Mouse (Mus musculus) embryonic stem cell, embryonic (primary cell): Measurements from ENCODE around the gene Nfe2.

Source experiments
- CTCF ChIA-PET, 4 experiments: fragments of 300-600 bp in 2 of 4; fragments of 350-600 bp in 2 of 4; sonication (Branson Sonifier 250); formaldehyde crosslinking; loops; one replicate each; lab custom pipeline; 2022; ENCODE audit warnings: inconsistent platforms in 2 of 4; lab: Charles Lee
- POLR2A ChIA-PET, 4 experiments: fragments of 300-600 bp in 2 of 4; fragments of 350-600 bp in 2 of 4; sonication (Branson Sonifier 250); formaldehyde crosslinking; loops; one replicate each; lab custom pipeline; 2022; ENCODE audit warnings: antibody characterized with exemption in 4 of 4, inconsistent platforms in 1 of 4; lab: Charles Lee

The Nfe2 gene

DNA sequence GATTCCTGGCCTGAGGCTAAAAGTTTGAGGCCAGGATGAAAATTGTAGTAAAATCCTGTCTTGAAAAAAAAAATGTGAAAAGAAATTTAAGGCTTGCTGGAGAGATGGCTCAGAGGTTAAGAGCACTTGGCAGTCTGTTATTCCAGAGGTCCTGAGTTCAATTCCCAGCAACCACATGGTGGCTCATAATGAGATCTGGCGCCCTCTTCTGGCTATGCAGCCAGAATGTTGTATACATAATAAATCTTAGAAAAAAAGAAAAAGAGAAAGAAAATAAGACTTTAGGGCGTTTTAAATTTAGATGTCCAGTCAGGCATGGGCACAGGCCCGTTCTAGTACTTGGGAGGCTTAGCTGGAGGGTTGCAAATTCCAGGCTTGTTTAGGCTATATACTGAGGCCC is 21.5 kb upstream of the Nfe2 start:
- POLR2A ChIA-PET, result interaction anchor here in 2 of 4 experiments (0.5 to 14.6 kb wide), 11 partner anchors 7 to 359 kb away, joined by 3 to 211 read pairs (median 5); partner anchors contain the start of genes Cbx5 (in 2 of the 2), Copz1 (in 1 of the 2), Gpr84 (in 1 of the 2) and Hnrnpa1 (in 1 of the 2)
- CTCF ChIA-PET, result interaction anchor here (0.7 to 8.3 kb wide), 21 partner anchors 7 to 102 kb away, joined by 3 to 126 read pairs (median 5); partner anchors contain the start of genes Copz1 (in 1 of the 4) and Gpr84 (in 1 of the 4)

DNA sequence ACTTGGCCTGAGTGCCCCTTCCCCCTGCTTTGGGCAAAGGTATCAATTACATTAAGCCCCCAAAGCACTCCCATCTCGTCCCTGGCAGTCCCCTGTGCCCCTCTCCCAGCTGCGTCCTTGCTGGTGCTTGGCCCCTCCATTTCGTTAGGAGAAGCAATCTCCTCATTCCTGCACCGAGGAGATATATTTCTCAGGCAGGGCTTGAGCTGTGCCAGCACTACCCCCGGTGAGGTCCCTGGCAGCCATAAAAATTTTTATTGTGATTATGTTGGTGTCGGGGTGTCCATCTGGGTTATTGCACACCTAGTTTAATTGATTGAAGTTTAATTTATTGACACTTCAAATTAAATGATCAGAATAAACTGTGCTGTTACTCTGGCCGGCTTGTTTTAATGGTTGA is 19.7 kb upstream of the Nfe2 start:
- POLR2A ChIA-PET, result interaction anchor here in 3 of 4 experiments (0.5 to 14.6 kb wide), 11 partner anchors 25 to 246 kb away, joined by 3 to 211 read pairs (median 4); partner anchors contain the start of genes Cbx5 (in 2 of the 3), Gpr84 (in 1 of the 3) and Hnrnpa1 (in 1 of the 3)
- CTCF ChIA-PET, result interaction anchor here in 1 of 4 experiments (0.7 to 2.1 kb wide), 4 partner anchors 15 to 92 kb away, joined by 3 to 7 read pairs (median 4); no protein-coding TSS in a partner anchor

DNA sequence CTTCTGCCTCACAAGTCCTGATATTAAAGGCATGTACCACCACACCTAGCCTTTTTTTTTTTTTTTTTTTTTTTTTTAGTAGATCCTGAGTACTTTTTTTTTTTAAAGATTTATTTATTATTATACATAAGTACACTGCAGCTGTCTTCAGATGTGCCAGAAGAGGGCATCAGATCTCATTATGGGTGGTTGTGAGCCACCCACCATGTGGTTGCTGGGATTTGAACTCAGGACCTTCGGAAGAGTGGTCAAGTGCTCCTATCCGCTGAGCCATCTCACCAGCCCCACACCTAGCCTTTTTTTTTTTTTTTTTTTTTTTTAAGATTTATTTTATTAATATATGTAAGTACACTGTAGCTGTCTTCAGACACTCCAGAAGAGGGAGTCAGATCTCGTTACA is 17.7 kb upstream of the Nfe2 start:
- CTCF ChIA-PET, result interaction anchor here (0.6 to 1.3 kb wide), 9 partner anchors 9 to 512 kb away, joined by 3 to 17 read pairs (median 3); no protein-coding TSS in a partner anchor
- POLR2A ChIA-PET, result interaction anchor here in 3 of 4 experiments (0.6 to 3.8 kb wide), 3 partner anchors 28 to 44 kb away, joined by 5 to 27 read pairs (median 6); no protein-coding TSS in a partner anchor

DNA sequence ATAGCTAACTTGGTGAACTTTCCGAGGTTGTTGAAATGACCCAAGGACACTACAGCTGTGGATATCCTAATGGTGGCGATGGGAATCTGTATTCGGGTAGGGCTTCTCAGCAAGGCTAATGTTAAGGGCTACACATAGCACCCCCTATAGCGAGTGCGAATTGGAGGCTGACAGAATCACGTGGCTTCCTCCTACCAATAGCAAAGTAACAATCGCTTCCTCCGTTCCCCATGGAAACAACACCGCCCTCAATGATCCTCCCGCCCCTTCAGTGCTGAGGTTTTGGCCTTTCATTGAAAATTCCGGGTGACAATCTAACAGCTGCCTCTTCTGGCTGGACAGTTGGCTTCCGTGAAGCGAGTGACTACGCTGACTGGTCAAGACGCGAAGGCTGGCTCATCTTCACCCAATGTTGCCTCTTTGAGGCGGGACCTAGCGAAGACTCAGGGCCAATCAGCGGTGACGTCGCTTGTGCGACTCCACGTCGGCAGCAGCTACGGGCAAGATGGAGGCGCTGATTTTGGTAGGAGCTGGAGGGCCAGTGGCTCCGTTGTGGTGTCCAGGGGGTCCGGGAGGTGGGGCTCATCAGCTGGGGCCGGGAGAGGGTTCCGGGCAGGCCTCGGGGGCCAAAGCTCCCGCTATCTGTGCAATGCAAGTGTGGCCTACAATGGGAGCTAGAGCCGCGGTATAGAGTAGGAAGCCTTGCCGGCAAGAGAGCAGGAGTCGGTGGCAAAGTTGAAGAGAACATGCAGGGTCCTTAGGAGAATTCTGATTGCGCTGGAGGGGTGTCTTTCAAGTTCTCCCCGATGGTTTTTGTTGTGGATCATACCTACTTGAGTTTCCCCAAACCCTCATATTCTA is 14.4 kb upstream of the Nfe2 start, which contains the start of gene Copz1:
Copz1 (plus strand) TSS at position 296 of the 861 bp plus-strand sequence.
- CTCF ChIA-PET, result interaction anchor here (0.5 to 4.3 kb wide), 48 partner anchors 8 to 607 kb away, joined by 3 to 88 read pairs (median 5); partner anchors contain the start of genes Cbx5 (in 1 of the 4), Gpr84 (in 1 of the 4) and Nfe2 (in 1 of the 4)
- POLR2A ChIA-PET, result interaction anchor here (0.5 to 9.6 kb wide), 89 partner anchors 8 to 1026 kb away, joined by 3 to 243 read pairs (median 5); partner anchors contain the start of genes Cbx5 (in 3 of the 4), Hnrnpa1 (in 3 of the 4), Nfe2 (in 2 of the 4) and Gpr84 (in 1 of the 4)

DNA sequence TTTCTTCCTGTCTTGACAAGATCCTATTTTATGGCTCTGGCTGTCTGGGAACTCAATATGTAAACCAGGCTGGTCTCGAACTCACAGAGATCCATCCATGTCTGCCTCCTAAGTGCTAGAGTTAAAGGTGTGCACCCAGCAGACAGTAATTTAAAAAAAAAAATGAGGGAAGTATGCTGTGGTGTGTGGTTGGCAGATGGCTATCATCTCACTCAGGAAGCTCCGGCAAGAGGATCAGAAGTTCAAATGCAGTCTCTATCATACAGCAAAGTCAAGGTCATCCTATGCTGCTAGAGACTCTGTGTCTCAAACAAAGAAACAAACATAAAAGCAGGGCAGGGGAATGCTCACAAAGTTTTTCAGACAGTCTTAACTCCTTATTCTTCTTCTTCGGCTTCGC is 10.7 kb upstream of the Nfe2 start:
- ChIA-PET CTCF (interaction anchor here in 2 of 4 experiments (0.6 to 1.8 kb wide), 4 partner anchors 15 to 83 kb away, joined by 3 to 5 read pairs (median 4); no protein-coding TSS in a partner anchor), POLR2A (interaction anchor here in 2 of 4 experiments (0.6 to 9.6 kb wide), 4 partner anchors 16 to 753 kb away, joined by 3 to 243 read pairs (median 69); no protein-coding TSS in a partner anchor)

DNA sequence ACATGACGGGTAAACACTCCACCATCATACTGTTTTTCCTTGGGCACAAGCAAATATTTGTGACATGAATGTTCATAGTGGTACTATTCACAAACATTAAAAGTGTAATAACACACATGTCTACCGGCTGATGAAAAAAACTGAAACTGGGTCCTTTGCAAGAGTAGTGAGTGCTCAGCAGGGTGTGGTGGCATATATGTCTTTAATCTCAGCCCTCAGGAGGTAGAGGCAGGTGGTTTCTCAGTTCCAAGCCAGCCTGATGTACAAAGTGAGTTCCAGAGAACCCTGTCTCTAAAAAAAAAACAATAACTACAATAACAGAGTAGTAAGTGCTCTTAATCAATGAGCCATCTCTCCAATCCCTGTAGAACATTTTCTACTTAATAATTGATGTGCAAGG is 6.6 kb upstream of the Nfe2 start:
- ChIA-PET POLR2A (interaction anchor here in 1 of 4 experiments (1.0 kb wide), 1 partner anchor 16 kb away, joined by 3 read pairs; no protein-coding TSS in a partner anchor), CTCF (no interaction called here)

DNA sequence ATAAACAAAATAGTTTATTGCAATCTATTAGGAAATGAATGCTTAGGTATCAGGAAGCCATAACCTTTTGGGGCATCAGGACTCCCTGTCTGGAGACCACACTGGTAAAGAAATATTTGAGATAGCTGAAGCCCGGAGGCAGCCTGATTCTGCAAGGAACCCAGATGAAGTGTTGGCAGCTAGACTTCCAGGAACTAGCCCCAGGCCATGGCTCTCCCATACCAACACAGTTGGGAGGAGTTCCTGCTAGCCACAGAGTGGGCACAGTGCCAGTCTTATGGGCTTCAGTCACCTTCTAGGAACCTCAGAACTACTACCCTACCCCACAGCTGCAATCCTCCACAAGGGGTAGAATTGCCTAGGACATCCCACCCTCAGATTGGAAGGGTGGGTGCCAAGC is 1.8 kb upstream of the Nfe2 start:
- ChIA-PET POLR2A (interaction anchor here in 3 of 4 experiments (0.6 to 4.9 kb wide), 10 partner anchors 9 to 64 kb away, joined by 3 to 62 read pairs (median 4); partner anchors contain the start of gene Copz1 (in 1 of the 3)), CTCF (interaction anchor here in 2 of 4 experiments (0.6 to 1.3 kb wide), 6 partner anchors 12 to 36 kb away, joined by 3 to 8 read pairs (median 4); partner anchors contain the start of gene Copz1 (in 1 of the 2))

DNA sequence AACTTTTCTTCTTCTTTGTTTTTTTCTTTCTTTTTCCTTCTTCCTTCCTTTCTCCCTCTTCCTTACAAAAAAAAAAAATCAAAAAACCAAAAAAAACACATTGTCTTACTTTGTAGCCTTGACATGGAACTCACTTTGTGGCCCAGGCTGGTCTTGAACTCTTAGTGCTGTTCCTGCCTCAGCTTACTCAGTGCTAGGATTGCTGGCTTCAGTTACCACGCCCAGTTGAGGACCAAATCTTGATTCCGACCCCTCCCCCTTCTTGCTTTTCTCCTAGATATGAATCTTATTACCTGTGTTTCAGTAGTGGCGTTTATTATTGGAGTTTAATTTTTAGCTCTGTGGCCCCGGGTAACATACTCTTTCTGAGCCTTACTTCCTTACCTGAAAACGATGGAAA is 959 bp upstream of the Nfe2 start:
- ChIA-PET POLR2A (interaction anchor here (0.6 to 4.9 kb wide), 15 partner anchors 8 to 69 kb away, joined by 3 to 62 read pairs (median 4); partner anchors contain the start of gene Copz1 (in 2 of the 4)), CTCF (interaction anchor here in 3 of 4 experiments (0.8 to 1.7 kb wide), 5 partner anchors 13 to 68 kb away, joined by 3 to 8 read pairs (median 5); partner anchors contain the start of gene Copz1 (in 1 of the 3))

DNA sequence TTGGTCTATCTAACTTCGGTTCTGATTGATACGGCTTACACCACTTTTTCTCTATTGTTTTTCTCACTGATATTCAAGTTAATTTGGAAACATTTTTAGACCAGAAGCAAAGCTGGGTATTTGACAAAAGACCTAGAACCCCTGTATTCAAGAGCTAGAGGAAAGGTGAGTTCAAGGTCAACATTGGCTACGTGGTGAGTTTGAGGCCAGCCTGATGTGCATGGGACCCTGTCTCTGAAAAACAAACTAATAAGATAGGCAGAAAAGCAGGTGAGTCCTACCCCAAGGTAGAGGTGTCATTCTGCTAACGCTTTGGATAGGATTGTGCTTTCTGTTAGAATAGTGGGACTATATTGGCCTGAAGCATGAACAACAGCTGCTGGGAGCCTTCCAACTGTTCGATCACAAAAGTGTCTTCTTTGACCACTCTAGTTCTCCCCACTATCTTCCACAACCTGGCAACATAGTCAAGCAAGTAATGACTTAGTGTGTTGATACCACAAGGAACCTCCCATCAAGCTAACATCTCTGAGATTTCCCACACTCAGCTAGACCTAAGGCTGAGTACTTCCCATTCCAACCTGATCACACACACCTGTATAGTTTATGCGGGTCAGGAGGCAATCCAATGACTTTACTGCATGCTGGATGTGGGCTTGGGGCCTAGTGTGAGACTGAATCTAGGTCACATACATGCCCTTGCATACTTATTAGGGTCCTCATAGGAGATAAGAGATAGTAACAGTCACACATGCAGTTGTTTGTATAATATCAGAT is 1.8 kb downstream of the Nfe2 start:
- CTCF ChIA-PET, result interaction anchor here in 2 of 4 experiments (1.1 to 2.4 kb wide), 3 partner anchors 16 to 63 kb away, joined by 4 to 9 read pairs (median 5); partner anchors contain the start of genes Cbx5 (in 1 of the 2) and Copz1 (in 1 of the 2)
- POLR2A ChIA-PET, result interaction anchor here in 3 of 4 experiments (0.7 to 10.4 kb wide), 11 partner anchors 9 to 79 kb away, joined by 3 to 145 read pairs (median 10); partner anchors contain the start of genes Cbx5 (in 2 of the 3), Copz1 (in 2 of the 3) and Hnrnpa1 (in 2 of the 3)

DNA sequence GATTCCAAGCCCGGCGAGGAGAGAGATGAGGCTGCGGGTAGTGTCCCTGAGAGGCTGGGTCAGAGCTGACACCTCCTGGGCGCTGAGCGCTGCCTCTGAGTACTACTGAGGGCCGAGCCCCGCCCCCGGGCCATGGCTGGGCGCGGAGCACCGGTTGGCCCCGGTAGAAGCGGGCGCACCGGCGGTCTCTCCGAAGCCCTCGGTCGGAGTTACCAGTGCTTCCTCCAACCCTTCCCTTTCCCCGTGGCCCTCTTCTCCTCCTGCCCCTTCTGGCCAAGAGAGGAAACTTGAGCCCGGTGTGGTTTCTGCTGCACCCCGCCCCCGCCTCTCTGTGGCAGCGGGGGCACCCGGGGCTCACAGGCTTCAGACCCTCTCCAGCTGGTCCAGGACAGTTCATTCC is 3.0 kb downstream of the Nfe2 start:
- ChIA-PET POLR2A (interaction anchor here (0.5 to 10.4 kb wide), 17 partner anchors 8 to 584 kb away, joined by 3 to 145 read pairs (median 4); partner anchors contain the start of genes Cbx5 (in 2 of the 4), Copz1 (in 2 of the 4) and Hnrnpa1 (in 2 of the 4)), CTCF (interaction anchor here in 3 of 4 experiments (0.6 to 2.4 kb wide), 9 partner anchors 16 to 69 kb away, joined by 3 to 9 read pairs (median 3); partner anchors contain the start of genes Cbx5 (in 1 of the 3) and Copz1 (in 1 of the 3))

DNA sequence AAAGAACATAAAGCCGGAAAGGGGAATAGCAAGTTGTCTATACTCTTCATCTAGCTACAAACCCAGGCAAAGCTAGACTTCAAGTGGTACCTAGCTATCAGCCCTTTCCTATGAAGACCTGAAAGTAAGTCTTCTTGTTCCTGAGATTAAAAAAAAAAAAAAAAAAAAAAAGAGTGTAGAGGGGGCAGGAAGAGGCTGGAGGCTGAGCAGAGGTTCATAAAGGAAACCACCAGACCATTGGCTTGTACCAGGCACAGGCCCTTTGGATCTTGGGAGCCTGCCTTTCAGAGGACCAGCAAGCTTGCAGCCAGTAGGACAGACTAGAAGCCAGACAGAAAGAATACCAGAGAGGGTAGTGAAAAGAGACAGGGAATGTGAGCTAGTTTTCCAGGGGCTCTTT is 4.9 kb downstream of the Nfe2 start:
- POLR2A ChIA-PET, result interaction anchor here in 3 of 4 experiments (0.7 to 12.3 kb wide), 17 partner anchors 8 to 1041 kb away, joined by 3 to 243 read pairs (median 5); partner anchors contain the start of genes Cbx5 (in 2 of the 3), Copz1 (in 2 of the 3) and Hnrnpa1 (in 2 of the 3)
- CTCF ChIA-PET, result interaction anchor here in 3 of 4 experiments (0.6 to 1.3 kb wide), 5 partner anchors 27 to 185 kb away, joined by 3 to 5 read pairs (median 4); no protein-coding TSS in a partner anchor

DNA sequence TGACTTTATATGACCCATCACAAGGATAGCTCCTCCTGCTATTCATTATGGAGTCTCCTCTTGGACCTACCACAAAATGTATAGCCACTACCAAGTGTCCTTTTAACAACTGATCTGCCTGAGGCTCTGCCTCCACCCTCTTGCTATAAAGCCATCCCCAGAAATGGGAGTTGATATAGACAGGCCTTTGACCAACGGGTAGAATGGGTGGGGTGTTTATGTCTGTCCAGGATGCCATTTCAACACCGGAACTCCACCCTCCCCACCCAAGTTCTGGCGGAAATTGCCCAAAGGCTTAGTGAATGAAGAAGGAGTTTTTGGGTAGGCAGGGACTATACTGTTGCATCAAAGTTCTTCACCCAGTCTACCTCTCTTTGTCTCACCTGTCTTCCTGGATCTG is 5.5 kb downstream of the Nfe2 start:
- CTCF ChIA-PET, result interaction anchor here in 2 of 4 experiments (0.7 to 1.5 kb wide), 4 partner anchors 28 to 186 kb away, joined by 3 to 4 read pairs (median 4); no protein-coding TSS in a partner anchor
- POLR2A ChIA-PET, result interaction anchor here in 3 of 4 experiments (0.7 to 12.3 kb wide), 17 partner anchors 7 to 1040 kb away, joined by 3 to 243 read pairs (median 5); partner anchors contain the start of genes Cbx5 (in 3 of the 3), Copz1 (in 2 of the 3) and Hnrnpa1 (in 2 of the 3)

DNA sequence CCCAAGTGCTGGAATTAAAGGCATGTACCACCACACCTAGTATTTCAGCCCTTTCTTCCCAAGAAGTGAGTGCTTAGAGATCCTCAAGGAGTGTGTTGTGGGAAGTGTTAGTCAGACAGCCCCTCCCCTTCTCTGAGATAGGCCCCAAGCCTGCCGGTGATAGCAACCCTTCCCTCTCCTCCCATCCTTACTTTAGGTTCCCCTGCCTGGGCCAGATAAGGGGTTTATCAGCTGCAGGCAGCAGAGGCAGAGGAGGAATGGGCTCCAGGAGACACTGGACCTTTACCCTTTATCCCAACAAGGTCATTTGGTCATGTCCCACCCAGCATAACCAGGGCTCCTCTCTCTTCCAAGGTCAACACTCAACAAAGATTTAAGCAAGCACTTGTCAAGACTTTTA is 6.6 kb downstream of the Nfe2 start:
- POLR2A ChIA-PET, result interaction anchor here in 3 of 4 experiments (0.5 to 12.3 kb wide), 15 partner anchors 6 to 320 kb away, joined by 3 to 243 read pairs (median 5); partner anchors contain the start of genes Cbx5 (in 3 of the 3), Copz1 (in 3 of the 3) and Hnrnpa1 (in 2 of the 3)

DNA sequence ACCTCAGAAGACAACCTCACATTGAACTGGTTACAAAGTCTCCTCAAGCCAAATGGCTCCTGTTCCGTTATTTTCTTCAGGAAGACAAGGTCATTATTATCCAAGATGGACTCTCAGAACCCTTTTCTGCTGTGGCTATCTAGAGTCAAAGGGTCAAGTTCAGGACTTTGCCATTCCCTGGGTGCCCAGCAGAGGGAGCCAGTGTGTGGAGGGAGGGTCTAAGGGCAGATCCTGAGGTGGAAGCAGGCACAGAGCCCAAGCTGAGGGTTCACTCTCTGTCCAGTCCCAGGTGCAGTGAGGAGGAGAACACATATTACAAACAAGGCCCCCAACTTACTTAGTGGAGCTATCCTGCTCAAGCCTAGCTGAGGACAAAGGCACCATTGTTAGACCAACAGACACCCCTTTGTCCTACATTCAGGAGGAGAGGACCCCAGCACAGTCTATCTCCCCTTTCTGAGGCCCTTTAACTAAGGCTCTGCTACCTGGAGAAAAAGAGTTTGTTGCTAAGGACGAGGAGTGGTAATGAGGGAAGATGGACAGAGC is 7.9 kb downstream of the Nfe2 start:
- ChIA-PET CTCF (interaction anchor here (0.6 to 1.6 kb wide), 16 partner anchors 11 to 90 kb away, joined by 3 to 16 read pairs (median 4); partner anchors contain the start of genes Copz1 (in 2 of the 4), Cbx5 (in 1 of the 4) and Zfp385a (in 1 of the 4)), POLR2A (interaction anchor here (0.6 to 12.3 kb wide), 22 partner anchors 8 to 59 kb away, joined by 3 to 243 read pairs (median 4); partner anchors contain the start of genes Cbx5 (in 3 of the 4), Copz1 (in 3 of the 4) and Hnrnpa1 (in 3 of the 4))

More for the DNA sequence above, 6.6 kb downstream of the Nfe2 start:
- CTCF ChIA-PET, result interaction anchor here in 2 of 4 experiments (0.7 to 1.6 kb wide), 6 partner anchors 23 to 67 kb away, joined by 3 to 4 read pairs (median 3); no protein-coding TSS in a partner anchor

DNA sequence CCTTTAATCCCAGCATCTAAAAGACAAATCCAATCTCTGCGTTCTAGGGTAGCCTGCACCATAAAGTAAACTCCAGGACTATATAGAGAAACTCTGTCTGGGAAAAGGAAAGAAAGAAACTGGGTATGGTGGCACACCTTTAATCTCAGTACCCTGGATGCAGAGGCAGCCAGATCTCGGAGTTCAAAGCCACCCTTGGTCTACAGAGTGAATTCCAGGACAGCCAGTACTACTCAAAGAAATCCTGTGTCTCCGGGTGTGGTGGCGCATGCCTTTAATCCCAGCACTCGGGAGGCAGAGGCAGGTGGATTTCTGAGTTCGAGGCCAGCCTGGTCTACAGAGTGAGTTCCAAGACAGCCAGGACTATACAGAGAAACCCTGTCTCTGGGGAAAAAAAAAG is 8.7 kb downstream of the Nfe2 start:
- POLR2A ChIA-PET, result interaction anchor here (1.0 to 14.0 kb wide), 28 partner anchors 9 to 591 kb away, joined by 3 to 700 read pairs (median 20); partner anchors contain the start of genes Copz1 (in 4 of the 4), Cbx5 (in 3 of the 4), Nfe2 (in 3 of the 4) and Hnrnpa1 (in 2 of the 4)
- CTCF ChIA-PET, result interaction anchor here in 1 of 4 experiments (2.5 kb wide), 1 partner anchor 23 kb away, joined by 13 read pairs; the partner anchor contains the start of gene Copz1
